Mouse (Mus musculus): ENCODE results near the gene Dclk2.

The Dclk2 gene

GRCm38 (mm10) chr3:86845578-86845977, 75.1 kb downstream of the Dclk2 start:
- no peak for DNase-seq (ENCODE audit: low spot score in 2 of 2)

GRCm38 (mm10) chr3:86844804-86845481, 75.7 kb downstream of the Dclk2 start:
- no peak for DNase-seq (ENCODE audit: low spot score in 2 of 2)

- no peak for DNase-seq (ENCODE audit: low spot score in 2 of 2)
Measured at GRCm38 (mm10) chr3:86842461-86842860, 78.2 kb downstream of the Dclk2 start.

DNA sequence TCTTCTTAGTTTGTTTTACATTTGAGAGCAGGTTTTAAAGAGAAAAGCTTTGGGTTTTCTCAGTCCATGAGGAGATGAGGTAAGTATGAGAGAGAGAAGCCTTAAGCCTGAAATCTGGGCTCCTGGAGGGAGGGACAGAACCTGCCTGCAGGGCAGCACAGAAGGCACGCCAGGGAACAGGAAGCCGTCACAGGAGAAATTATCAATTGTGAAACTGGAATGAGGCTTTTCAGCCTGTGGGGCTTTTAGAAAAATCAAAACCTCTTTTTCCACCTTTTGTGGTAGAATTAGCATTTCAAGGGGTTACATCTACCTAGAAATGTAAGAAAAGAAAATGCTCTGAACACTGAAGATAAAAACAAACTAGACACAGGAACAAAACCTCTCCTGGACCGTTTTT, 81.0 kb downstream of the Dclk2 start:
- no peak for DNase-seq (ENCODE audit: low spot score in 2 of 2)

- DNase-seq (ENCODE audit: low spot score in 2 of 2): no peak
Measured at GRCm38 (mm10) chr3:86837386-86837785, 83.3 kb downstream of the Dclk2 start.

DNA sequence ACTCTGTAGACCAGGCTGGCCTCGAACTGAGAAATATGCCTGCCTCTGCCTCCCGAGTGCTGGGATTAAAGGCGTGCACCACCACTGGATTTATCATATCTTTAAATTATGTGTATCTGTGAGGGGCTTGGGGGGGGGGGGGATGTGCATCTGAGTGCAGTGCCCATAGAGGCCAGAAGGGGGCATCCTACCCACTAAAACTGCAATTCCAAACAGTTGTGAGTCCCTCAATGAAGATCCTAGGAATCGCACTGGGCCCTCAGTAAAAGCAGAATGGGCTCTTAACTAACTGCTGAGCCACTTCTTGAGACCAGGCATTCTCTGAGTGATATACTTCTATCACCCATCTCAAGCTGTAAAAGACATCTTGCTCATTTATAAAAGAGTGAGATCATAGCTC, 85.5 kb downstream of the Dclk2 start:
- no peak for DNase-seq (ENCODE audit: low spot score in 2 of 2)

DNA sequence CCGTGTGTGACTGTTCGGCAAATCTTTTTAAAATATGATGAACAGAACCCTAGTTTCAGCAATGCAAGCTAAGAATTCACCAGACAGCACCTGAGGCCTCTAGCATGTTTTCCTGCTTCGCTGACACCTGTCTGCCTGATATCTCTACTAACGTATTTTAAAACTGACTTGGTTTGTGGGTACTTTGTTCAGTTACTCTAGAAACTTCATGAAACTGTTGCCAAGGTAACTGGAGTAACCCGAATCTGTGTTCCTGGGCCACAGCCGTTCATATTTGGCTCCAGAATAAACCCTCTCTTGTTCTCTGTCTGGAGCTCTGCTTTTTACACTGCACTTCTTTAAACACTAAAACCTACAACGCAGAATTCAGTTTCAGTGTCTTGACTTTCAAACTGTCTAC, 86.3 kb downstream of the Dclk2 start:
- DNase-seq (ENCODE audit: low spot score in 2 of 2): no peak

GRCm38 (mm10) chr3:86832591-86833267, 87.9 kb downstream of the Dclk2 start:
- DNase-seq (ENCODE audit: low spot score in 2 of 2): no peak

GRCm38 (mm10) chr3:86832115-86832514, 88.5 kb downstream of the Dclk2 start:
- no peak for DNase-seq (ENCODE audit: low spot score in 2 of 2)

DNA sequence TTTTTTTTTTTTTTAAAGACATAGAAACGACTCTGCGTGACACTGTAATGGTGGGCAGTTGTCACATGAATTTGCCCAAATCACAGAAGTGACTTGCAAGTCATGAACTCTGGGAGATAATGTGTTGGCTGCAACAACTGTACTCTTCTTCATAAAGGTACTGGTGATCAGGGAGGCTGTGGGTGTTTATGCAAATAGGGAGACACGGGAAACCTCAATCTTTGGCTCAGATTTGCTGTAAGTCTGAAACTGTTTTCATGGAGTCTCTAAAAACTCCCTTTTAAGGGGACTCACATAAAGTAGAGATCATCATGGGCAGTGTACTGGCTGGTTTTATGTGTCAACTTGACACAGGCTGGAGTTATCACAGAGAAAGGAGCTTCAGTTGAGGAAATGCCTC, 93.1 kb downstream of the Dclk2 start:
- DNase-seq (ENCODE audit: low spot score in 2 of 2): no peak

- no peak for DNase-seq (ENCODE audit: low spot score in 2 of 2)
Measured at GRCm38 (mm10) chr3:86821383-86821782, 99.3 kb downstream of the Dclk2 start.

DNA sequence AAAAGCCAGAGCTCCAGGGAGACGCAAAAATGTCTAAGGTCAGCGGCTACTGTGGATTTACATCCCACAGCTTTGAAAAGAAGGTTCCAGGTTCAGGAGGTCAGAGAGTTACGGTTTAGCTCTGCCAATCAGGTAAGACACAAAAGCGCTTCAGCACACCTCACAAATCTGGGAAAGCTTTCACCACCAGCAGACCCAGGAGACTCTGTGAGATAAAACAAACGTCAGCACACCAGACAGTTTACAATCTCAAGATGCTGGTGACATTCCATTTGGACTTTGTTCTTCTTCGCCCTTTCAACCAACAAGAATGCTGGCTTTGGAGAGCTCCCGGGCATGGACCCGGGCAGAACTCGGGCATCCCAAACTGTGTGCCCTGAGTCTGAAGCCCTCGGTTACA, 100.3 kb downstream of the Dclk2 start:
- no peak for DNase-seq (ENCODE audit: low spot score in 2 of 2)

DNA sequence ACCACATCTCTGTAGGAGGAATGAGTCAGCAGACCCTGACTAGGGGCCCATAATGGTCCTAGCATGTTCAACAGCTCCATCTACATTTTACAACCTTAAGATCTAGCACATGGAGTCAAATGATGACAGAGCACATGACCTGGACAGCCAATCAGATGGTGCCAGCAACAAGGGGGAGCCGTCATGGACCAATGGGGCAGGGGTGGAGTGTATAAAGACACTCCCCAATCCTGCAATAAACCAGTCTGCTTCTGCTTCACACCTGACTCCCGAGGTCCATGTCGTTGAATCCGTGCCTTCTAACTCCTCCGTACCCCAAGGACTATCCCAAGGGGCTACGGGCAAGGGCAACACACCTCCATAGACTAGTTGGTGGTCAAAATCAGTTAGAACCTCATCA, 101.3 kb downstream of the Dclk2 start:
- no peak for DNase-seq (ENCODE audit: low spot score in 2 of 2)

GRCm38 (mm10) chr3:86818001-86818585, 102.6 kb downstream of the Dclk2 start:
- no peak for DNase-seq (ENCODE audit: low spot score in 2 of 2)

- DNase-seq (ENCODE audit: low spot score in 2 of 2): peak; percentile 58 to 83
Measured at GRCm38 (mm10) chr3:86812689-86813088, 108.0 kb downstream of the Dclk2 start.

DNA sequence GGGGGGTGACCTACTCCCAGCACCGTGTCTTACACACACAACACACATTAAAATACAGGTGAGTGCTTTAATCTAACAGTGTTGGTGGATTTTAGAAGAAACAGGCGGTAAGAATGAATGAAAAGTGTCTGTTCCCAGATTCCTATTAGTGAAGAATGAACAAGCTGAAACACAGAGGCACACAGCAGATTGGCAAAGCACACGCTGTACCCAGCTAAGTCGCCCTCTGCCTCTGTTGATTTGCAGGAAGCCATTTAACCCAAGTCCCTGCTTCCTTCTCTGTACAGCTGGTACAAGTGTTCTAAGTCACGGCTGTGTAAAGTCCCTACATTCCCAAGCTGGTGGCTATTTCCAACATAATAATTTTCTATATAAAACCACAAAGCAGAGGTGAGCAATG, 109.7 kb downstream of the Dclk2 start:
- no peak for DNase-seq (ENCODE audit: low spot score in 2 of 2)

DNA sequence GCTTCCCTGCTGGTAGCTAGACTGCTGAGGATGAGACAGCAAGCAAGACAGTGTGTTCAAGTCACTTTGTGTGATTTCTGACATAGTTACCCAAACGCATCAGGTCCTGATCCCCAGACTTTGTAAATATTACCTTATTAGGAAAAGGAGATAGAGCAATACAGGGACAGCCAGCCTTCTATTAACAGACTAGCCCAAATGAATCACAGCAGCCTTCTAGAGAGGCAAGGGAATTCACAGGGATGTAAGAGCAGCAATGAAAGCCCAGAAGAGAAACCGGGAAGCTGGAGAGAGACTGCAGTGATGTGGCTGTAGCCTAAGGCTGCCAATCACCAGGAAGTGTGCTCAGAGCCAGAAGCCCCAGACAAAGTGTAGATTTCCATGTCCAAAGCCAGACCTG, 111.0 kb downstream of the Dclk2 start:
- peak in 1 of 2 experiments; percentile 3 for DNase-seq (ENCODE audit: low spot score in 2 of 2)

DNA sequence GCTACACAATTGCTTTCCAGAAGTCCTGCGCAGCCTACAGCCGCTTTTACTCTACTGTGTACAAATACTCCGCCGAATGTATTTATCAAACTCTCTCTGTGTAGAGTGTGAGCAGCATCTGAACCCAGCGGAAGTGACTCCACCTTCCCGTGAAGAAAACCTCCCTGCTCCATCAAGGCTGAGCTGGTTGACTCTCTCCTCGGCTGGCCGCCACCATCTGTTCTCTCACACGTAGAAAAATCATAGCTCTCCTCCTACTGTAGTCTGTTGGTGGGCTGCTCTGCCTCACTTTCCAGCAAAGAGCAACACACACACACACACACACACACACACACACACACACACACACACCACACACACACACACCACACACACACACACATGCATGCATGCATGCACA, 111.5 kb downstream of the Dclk2 start:
- no peak for DNase-seq (ENCODE audit: low spot score in 2 of 2)

GRCm38 (mm10) chr3:86807750-86808467, 112.7 kb downstream of the Dclk2 start:
- peak in 1 of 2 experiments; percentile 55 for DNase-seq (ENCODE audit: low spot score in 2 of 2)

DNA sequence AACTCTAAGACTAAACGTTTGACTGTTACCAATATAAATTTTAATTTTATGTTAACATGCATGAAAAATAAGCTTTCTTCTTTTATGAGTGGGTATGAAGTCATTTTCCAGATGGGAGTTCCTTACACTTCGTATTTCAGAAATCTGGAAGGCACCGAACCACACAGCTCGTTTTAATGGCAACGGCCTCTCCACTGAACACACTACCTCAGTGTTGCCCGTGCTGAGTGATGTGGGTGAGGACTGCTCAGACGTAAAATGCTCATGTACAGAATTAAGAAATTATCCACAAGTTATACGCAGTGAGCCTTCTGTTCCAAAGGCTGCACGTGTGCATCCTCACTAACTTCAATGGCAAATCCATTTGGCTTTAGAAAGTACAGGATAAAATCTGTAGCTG, 113.8 kb downstream of the Dclk2 start:
- DNase-seq (ENCODE audit: low spot score in 2 of 2): no peak

- peak in 1 of 2 experiments; percentile 4 for DNase-seq (ENCODE audit: low spot score in 2 of 2)
Measured at GRCm38 (mm10) chr3:86804265-86804664, 116.4 kb downstream of the Dclk2 start.

- DNase-seq (ENCODE audit: low spot score in 2 of 2): no peak
Measured at GRCm38 (mm10) chr3:86802825-86803224, 117.8 kb downstream of the Dclk2 start.

GRCm38 (mm10) chr3:86800841-86801240, 119.8 kb downstream of the Dclk2 start:
- DNase-seq (ENCODE audit: low spot score in 2 of 2): no peak

Measured in spleen, postnatal 10 days (tissue).